Mouse (Mus musculus): ENCODE data around the gene Tbc1d20.
A peak's percentile ranks its signal among the peaks of the same experiment; 100 is the strongest.

The Tbc1d20 gene

GRCm38 (mm10) chr2:152293727-152294475 lies at the start of gene Tbc1d20:
Tbc1d20 (plus strand) TSS chr2:152293828.
- peak; percentile 94 for DNase-seq (ENCODE audit: low read depth)

- no peak for DNase-seq (ENCODE audit: low read depth)
Observed at GRCm38 (mm10) chr2:152247213-152247612, 46.4 kb upstream of the Tbc1d20 start.

- no peak for DNase-seq (ENCODE audit: low read depth)
Observed at GRCm38 (mm10) chr2:152250511-152250910, 43.1 kb upstream of the Tbc1d20 start.

DNA sequence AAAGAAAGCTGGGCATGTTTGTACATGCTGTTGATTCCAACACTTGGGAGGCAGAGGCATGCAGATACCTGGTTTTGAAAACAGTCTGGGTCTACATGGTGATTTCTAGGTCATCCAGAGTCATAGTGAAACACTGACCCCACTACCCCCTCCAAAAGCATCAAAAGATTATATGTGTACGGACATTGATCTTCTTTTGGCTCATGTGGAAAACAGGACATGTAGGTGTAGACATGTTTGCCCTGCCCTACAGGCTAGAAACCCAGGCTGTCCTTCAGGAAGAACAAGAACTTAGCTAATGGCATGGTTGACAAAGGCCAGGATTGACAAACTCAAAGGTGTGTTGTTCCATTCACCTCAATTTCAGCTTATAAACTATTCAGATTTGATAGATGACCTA lies 33.9 kb upstream of the Tbc1d20 start:
- DNase-seq (ENCODE audit: low read depth) = no peak

DNA sequence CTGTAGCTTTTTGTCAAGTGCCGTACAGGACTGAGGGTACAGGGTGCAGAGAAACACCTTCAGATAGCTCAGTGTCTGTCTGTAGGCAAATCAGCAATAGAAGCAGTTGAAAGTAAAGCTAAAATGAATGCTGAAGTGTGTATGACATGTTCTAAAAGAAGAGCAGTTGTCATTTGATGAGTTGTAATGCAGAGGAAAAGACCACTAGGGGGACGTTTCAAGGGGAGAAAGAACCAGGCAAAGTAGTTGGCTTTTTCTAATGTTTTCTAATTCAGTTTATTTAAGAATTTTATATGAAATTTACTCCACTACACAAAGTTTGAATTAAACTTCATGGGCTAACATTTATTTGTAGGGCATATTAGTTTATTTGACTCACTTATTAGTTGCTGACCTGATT lies 20.0 kb upstream of the Tbc1d20 start:
- peak; percentile 45 for DNase-seq (ENCODE audit: low read depth)

DNA sequence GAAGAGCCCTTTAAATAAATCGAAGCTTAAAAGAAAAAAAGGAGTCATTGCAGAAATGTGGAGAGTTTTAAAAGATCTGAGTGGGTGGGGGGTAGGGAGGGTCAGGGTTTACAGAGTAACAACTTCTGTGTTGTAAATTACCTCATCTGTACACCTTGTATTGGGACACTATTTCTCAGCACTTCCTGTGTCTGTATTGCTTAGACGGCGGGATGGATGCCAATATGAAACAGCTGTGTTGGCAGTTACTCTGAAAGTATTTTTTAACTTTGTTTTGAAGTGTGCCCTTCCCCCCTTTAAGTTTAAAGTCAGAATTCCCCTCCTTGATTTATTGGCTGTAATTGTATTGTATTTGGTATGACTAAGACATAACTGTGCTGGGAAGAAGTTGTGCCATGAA lies 12.2 kb upstream of the Tbc1d20 start:
- peak; percentile 45 for DNase-seq (ENCODE audit: low read depth)

GRCm38 (mm10) chr2:152287560-152287959 lies 6.1 kb upstream of the Tbc1d20 start:
- DNase-seq (ENCODE audit: low read depth) = no peak

- DNase-seq (ENCODE audit: low read depth) = no peak
Observed at GRCm38 (mm10) chr2:152288046-152288445, 5.6 kb upstream of the Tbc1d20 start.

GRCm38 (mm10) chr2:152289623-152290022 lies 4.0 kb upstream of the Tbc1d20 start:
- DNase-seq (ENCODE audit: low read depth) = peak; percentile 39

DNA sequence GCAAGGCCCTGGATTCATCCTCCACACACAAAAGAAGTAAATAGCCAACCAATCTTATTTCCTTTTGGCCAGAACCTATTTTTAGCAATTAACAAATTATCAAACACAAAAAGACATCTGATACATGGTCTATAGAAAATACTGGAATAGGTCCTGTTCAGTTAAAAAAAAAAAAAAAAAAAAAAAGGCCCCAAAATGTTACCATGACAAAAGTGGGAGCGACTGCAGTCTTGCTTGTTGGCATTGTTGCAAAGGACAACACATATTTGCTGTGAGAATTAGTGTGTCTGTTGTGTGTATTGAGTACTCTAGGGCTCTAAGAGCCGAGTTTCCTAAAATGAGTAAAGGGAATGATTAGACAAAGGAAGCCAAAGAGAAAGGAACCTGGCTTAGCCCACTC lies 1.2 kb upstream of the Tbc1d20 start:
- no peak for DNase-seq (ENCODE audit: low read depth)

DNA sequence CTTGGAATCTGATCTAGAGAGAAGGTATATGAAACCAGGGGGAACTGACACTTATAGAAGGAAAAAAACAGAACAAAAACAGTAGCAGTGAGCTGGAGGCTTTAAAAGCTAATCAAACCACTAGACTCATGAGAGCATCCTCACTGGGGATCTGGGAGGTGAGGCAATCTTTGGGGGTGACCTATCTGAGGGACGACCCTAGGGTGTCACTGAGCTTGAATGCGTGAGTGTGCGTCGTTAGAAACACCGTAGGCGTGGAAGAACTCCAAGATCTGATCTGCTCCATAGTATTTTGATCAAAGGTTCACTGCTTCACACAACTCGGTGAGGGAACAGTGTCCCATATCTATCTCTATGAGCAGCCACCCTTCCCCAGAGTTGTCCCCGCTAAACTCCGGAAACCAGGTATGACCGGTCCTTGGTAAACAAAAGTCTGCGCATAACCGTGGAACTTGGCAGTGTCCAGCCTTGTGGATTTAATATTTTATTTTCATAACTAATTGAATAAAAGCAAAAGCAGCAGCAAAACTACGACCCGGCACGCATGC lies 375 bp upstream of the Tbc1d20 start:
- no peak for DNase-seq (ENCODE audit: low read depth)

GRCm38 (mm10) chr2:152294541-152294940 lies 913 bp downstream of the Tbc1d20 start:
- DNase-seq (ENCODE audit: low read depth) = no peak

DNA sequence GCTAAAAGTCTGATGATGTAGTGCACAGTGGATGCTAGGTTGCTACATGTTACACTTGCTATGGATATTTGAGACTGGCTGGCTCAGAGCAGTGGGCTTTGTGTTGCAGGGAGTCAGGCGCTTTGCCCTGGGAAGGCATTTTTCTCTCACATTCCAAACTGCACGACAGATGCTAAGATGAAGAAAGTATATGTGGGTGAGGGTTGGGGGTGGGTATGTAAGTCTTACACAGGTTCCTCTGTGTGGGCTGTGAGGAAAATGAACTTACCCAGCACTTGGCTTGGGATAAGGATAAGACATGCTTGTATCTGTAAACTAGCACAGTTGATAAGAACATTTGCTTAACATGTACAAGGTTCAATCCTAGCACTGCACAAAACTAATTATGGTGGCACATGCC lies 9.2 kb downstream of the Tbc1d20 start:
- no peak for DNase-seq (ENCODE audit: low read depth)

- no peak for DNase-seq (ENCODE audit: low read depth)
Observed at GRCm38 (mm10) chr2:152303781-152304180, 10.2 kb downstream of the Tbc1d20 start.

DNA sequence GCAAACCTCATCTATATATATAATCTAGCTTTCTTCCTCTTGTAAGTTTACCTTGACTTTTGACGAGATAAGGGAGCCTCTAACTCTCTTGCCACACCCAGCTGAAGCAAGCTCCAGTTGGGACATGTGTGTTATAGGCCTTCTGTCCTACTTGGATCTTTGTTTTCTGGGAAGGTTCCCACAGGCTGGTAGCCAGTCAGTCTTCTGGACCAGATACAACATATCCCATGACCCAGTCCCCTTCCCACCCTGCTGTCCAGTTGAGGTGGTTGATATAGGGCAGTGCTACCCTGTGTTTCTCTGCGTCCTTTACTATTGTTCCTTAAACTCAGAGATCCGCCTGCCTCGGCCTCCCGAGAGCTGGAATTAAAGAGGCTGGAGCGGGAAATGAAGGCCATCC lies 11.9 kb downstream of the Tbc1d20 start:
- DNase-seq (ENCODE audit: low read depth) = no peak

DNA sequence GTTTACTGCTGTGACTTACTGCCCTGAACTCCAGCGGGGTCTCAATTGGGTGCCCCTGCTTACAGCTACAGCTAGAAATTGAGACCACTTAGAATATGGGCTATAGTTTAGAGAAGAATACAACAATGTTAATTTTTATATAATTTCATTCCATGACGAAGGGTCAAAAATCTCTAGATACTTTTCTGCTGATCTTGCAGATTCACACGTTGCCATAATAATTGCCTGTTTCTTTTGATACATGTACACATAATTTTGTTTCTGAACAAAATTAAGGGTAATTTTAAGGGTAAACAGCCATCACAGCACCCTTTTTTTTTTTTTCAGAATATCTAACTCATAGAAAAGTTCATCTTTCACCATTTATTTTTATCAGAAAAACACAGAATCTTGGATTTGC lies 13.6 kb downstream of the Tbc1d20 start:
- no peak for DNase-seq (ENCODE audit: low read depth)

- no peak for DNase-seq (ENCODE audit: low read depth)
Observed at GRCm38 (mm10) chr2:152312996-152313395, 19.4 kb downstream of the Tbc1d20 start.

GRCm38 (mm10) chr2:152313926-152314325 lies 20.3 kb downstream of the Tbc1d20 start:
- DNase-seq (ENCODE audit: low read depth) = no peak

DNA sequence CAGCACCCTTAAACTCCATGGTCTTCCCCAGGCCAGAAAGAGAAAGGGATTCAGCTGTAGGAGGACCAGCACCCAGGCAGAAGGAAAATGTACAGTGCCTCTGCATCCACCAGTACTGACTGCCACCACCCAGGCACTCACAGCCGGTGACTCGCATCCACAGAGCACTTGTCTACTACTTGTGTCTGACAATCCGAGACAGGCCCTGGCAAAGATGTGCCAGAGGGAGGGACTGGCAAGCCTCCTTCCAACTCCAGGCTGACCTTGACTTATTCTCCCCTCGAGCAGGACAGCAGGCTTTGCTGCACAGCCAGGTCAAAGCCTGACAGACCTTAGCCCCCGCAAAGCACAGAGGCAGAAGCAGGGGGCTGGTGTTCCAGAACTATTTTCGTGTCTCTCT lies 23.4 kb downstream of the Tbc1d20 start:
- no peak for DNase-seq (ENCODE audit: low read depth)

DNA sequence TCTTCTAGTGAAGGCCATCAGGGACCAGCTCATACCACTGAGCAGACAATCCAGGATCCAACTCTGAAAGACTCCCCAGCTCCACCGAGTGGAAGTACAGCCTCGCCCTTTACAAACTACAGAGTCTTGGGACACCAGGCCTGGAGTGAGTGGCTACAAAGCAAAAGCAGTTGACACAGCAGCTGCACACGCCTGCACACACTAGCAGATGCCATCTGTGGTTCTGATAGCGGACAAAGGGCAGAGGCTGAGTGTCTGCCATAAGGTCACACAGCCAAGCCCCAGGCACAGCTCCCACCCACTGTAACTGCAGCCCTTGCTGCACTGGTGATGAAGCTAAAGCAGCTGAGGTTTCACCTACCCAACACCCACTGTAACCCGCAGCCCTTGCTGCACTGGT lies 27.9 kb downstream of the Tbc1d20 start:
- no peak for DNase-seq (ENCODE audit: low read depth)

- DNase-seq (ENCODE audit: low read depth) = no peak
Observed at GRCm38 (mm10) chr2:152322198-152322597, 28.6 kb downstream of the Tbc1d20 start.

DNA sequence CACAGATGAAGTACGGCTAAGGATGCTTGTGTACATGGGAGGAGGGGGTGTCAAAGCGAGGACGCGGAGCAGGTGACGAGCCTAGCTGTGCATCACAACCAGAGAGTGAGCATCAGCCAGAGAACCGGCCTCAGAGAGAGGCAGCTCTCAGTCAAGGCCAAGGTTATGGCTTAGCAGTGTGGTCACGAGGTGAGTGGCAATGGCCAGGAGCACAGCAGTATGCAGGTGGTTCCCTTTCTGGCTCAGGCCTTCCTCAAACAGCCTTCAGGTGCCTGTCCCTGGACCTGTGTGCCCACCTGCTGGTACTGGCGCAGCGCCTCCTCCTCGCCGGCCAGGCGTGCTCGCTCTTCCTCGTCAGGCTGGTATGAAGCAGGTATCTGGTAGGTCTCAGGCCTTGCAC lies 30.3 kb downstream of the Tbc1d20 start:
- no peak for DNase-seq (ENCODE audit: low read depth)

GRCm38 (mm10) chr2:152324842-152325241 lies 31.2 kb downstream of the Tbc1d20 start:
- no peak for DNase-seq (ENCODE audit: low read depth)

DNA sequence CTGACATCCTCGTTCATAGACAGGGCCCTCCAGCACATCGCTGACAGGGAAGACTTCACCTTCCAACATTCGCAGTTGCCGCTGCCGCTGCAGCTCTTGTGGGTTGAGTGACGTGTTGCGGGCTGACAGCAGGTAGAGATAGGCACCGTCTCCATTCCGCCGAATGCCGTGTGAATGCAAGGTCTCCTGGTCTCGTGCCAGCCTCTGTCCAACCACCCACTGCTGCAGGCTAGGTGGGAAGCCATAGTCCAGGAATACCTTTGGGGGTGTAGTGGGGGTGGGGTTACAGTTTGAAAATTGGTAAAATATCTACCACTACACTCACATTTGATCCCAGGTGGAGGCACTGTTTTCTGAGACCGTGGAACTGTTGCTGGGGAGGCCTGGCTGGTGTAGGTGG lies 32.5 kb downstream of the Tbc1d20 start:
- no peak for DNase-seq (ENCODE audit: low read depth)

All from NIH3T3 (cell line).